Mouse (Mus musculus) stomach, embryonic 15.5 days (tissue): Measurements from ENCODE around the gene Mgst3. TPM values are rescaled to one million over a fixed set of nuclear protein-coding genes. Genes with fewer than 3 reads are reported as not detected.

Source experiments
- ATAC-seq: fragments of 200-750 bp; cut with Nextera tagmentation; 2 replicates; pipeline ENCODE4 v1.8.0; 2017; ENCODE audit warnings: low read depth, moderate number of reproducible peaks, moderate TSS enrichment; ENCODE audit not compliant: insufficient read depth, low FRiP score
- H3K27ac ChIP-seq: fragments of 300-500 bp; sonication (generic); 2 replicates; pipeline ENCODE4 v1.5.1; 2015; ENCODE audit warnings: mild to moderate bottlenecking, inconsistent platforms
- H3K27me3 ChIP-seq: fragments of 300-500 bp; sonication (generic); replicated peaks from 2 replicates; pipeline ENCODE4 v1.6.1; 2015; ENCODE audit warnings: inconsistent platforms
- H3K36me3 ChIP-seq: fragments of 300-500 bp; sonication (generic); 2 replicates; pipeline ENCODE4 v1.6.1; 2015; ENCODE audit warnings: inconsistent platforms
- H3K4me1 ChIP-seq: fragments of 300-500 bp; sonication (generic); 2 replicates; pipeline ENCODE4 v1.6.1; 2015; ENCODE audit warnings: inconsistent platforms
- H3K4me2 ChIP-seq: fragments of 300-500 bp; sonication (generic); 2 replicates; pipeline ENCODE4 v1.6.1; 2015; ENCODE audit warnings: mild to moderate bottlenecking, inconsistent platforms
- H3K4me3 ChIP-seq: fragments of 300-500 bp; sonication (generic); replicated peaks from 2 replicates; pipeline ENCODE4 v1.5.1; 2015; ENCODE audit warnings: inconsistent platforms
- H3K9ac ChIP-seq: fragments of 300-500 bp; sonication (generic); 2 replicates; pipeline ENCODE4 v1.6.1; 2015; ENCODE audit warnings: inconsistent platforms
- H3K9me3 ChIP-seq: fragments of 300-500 bp; sonication (generic); 2 replicates; pipeline ENCODE4 v1.6.1; 2016; ENCODE audit warnings: inconsistent platforms
- WGBS: fragments of 180-500 bp; shearing (Covaris S2); methylation state at CpG from one replicate; pipeline ENCODE4 v1.1.7; 2015; 5-methylcytosine and 5-hydroxymethylcytosine counted together
- polyA plus RNA-seq: library from polyadenylated mRNA; unstranded; fragments of >200 nt; fragmentation: Nextera tagmentation; extraction: Ambion mirVana; gene quantifications from 2 replicates; pipeline ENCODE4 v1.2.1, GENCODE M21; 2015

The Mgst3 gene
- 184 and 224 TPM in 2 replicates for polyA plus RNA-seq

GRCm38 (mm10) chr1:167393683-167394492 lies at the start of gene Mgst3:
Gene Mgst3, minus strand, starts transcription at chr1:167393841.
- Histone ChIP-seq H3K9ac (peak within 1 kb of the TSS; percentile 80), H3K4me2 (peak within 1 kb of the TSS; percentile 92), H3K4me3 (peak within 1 kb of the TSS; percentile 65), H3K27ac (peak within 1 kb of the TSS; percentile 87), H3K4me1 (peaks cover 8% of the 10 kb centered on the region; the same call in 1 of the 2 replicates), H3K9me3 (no peaks in the 10 kb centered on the region), H3K27me3 (no peaks in the 10 kb centered on the region), H3K36me3 (no peaks in the 10 kb centered on the region)
- under 1% methylated on average over 45 of the region's 45 CpGs for WGBS
- ATAC-seq, result peak; percentile 92

DNA sequence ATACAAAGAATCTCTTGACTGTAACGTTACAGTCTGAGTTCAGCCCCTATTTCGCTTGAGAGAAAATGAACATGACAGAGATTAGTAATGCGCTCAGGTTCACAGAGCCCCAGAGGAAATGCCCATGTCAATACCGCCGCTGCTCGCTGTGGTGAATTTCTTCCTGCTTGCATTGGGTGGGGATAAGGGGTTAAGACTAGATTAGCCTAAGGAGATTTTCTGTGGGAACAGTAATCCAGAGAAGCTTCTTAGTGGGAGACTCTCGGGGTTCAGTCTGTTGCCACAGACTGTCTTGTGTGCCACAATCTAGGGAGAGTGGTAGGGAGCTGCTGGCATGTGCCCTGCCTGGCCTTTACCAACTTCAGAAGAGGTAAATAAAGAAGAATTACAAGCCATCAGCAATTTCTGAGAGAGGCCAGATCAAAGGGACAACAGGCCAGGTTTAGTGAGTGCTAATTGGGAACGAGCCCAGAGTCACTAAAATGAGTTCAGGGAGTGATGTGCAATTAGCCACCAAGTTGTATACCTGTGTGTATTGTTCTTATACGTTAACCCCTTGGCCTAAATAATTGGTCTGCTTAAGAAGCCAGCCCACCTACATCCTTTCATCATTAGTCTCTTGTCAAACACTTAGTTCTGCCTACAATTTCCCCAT lies 44.7 kb upstream of the Mgst3 start:
- WGBS, result 68% methylated on average over 9 of the region's 9 CpGs

GRCm38 (mm10) chr1:167437091-167437490 lies 43.5 kb upstream of the Mgst3 start:
- Histone ChIP-seq H3K9ac (no peak overlapping the region), H3K27ac (no peak overlapping the region), H3K4me1 (no peaks in the 10 kb centered on the region), H3K9me3 (no peaks in the 10 kb centered on the region), H3K4me2 (no peak overlapping the region), H3K4me3 (no peak overlapping the region), H3K27me3 (no peaks in the 10 kb centered on the region), H3K36me3 (no peaks in the 10 kb centered on the region)
- 82% methylated on average over 7 of the region's 7 CpGs for WGBS
- no peak for ATAC-seq

More for the DNA sequence above, 44.7 kb upstream of the Mgst3 start:
- H3K4me2 ChIP-seq, result no peak overlapping the region
- no peak overlapping the region for H3K9ac ChIP-seq
- no peaks in the 10 kb centered on the region for H3K27me3 ChIP-seq
- no peak overlapping the region for H3K27ac ChIP-seq
- H3K4me3 ChIP-seq, result no peak overlapping the region
- no peaks in the 10 kb centered on the region for H3K4me1 ChIP-seq
- H3K9me3 ChIP-seq, result no peaks in the 10 kb centered on the region
- ATAC-seq, result no peak
- no peaks in the 10 kb centered on the region for H3K36me3 ChIP-seq

DNA sequence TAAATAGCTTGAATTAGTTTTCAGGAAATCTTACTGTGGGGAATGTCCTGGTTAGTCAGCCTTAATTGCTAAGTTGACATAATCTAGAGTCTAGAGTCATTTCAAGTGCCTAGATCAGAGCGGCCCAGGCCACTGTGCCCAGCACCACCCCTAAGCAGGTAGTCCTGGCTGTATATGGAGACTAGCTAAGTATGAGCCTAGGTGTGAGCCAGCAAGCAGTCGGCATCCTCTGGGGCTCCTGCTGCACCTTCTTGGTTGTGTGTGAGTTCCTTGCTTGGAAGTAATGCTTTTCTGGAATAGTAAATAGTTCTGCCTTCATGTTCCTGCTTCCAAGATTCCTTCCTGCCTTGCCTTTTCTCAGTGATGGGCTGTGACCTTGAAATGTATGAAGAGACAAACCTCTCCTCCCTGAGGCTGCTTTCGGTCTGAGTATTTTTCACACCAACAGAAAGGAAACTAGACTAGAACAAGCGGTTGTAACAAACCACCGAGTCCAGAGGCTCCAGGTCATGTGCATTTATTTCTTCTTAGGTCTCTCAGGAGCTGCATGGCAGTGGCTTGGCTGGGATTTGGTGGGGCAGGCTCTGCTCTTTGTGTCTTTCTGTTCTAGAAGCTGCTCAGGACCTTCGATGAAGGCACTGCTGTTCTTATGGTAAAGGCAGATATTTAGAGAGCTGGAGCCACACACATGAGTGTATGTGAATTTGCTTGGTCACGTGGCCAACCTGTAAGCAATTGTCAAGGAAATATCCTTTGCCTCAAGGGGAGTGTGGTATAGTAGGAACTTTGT lies 42.7 kb upstream of the Mgst3 start:
- Histone ChIP-seq H3K36me3 (no peaks in the 10 kb centered on the region), H3K9me3 (no peaks in the 10 kb centered on the region), H3K4me2 (no peak overlapping the region), H3K27ac (no peak overlapping the region), H3K9ac (no peak overlapping the region), H3K4me3 (no peak overlapping the region), H3K4me1 (no peaks in the 10 kb centered on the region), H3K27me3 (no peaks in the 10 kb centered on the region)
- ATAC-seq, result no peak
- WGBS, result 79% methylated on average over 7 of the region's 7 CpGs

DNA sequence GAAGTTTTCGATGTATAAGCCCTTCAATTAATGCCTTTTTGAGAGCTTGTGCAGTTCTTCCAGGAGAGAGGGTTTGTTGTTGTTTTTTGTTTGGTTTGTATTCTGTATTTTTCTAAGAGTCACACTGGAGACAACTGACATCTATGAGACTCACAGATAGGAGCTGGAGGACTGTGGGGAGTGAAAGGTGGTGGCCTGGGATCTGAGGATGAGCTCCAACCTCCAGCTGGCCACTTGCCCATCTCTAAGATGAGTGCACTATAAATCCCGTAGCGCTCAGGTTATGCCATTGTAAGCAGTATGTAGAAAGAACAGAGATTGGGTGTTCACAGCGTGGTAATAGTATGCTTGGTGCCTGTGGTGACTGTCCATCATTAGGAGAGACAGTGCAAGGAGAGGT lies 41.3 kb upstream of the Mgst3 start:
- no peaks in the 10 kb centered on the region for H3K9me3 ChIP-seq
- H3K4me2 ChIP-seq, result no peak overlapping the region
- H3K4me1 ChIP-seq, result no peaks in the 10 kb centered on the region
- no peak for ATAC-seq
- no peak overlapping the region for H3K27ac ChIP-seq
- H3K4me3 ChIP-seq, result no peak overlapping the region
- H3K36me3 ChIP-seq, result no peaks in the 10 kb centered on the region
- no peaks in the 10 kb centered on the region for H3K27me3 ChIP-seq
- H3K9ac ChIP-seq, result no peak overlapping the region
- 79% methylated on average over 4 of the region's 4 CpGs for WGBS

DNA sequence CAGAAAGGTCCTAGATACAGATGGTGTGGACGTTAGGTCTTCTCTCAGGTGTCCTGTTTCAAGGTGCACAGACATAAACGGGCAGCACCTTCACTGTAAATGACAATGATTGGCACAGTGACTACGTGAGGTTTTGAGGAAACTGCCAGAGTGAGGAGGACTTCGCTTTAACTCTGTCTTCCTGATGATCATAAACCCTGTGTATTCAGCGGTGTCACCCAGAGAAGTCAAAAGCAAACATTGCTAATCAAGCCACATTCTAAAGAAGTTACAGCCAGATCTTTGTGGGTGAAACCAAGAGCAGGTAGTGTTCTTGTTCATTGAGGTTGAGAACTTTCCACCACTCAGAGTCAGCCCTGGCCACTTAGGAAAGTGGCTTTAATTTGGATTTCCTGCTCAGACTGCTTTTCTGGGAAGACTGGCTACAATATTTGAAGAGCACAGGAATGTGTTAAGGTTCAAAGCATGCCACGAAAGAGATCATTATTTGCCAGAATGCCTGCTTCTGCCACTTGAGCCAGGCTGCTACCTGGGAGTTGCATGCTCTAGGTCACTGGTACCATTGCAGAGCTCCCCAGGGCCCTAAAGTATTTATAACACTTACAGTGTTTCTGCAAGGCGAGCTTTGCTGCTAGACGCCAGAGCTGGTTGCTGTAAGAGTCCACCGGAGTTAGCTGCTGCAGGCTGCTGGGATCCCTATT lies 37.5 kb upstream of the Mgst3 start:
- ATAC-seq, result no peak
- Histone ChIP-seq H3K27ac (no peak overlapping the region), H3K4me1 (no peaks in the 10 kb centered on the region), H3K4me3 (no peak overlapping the region), H3K9me3 (no peaks in the 10 kb centered on the region), H3K36me3 (no peaks in the 10 kb centered on the region), H3K9ac (no peak overlapping the region), H3K27me3 (no peaks in the 10 kb centered on the region), H3K4me2 (no peak overlapping the region)
- 63% methylated on average over 9 of the region's 9 CpGs for WGBS

DNA sequence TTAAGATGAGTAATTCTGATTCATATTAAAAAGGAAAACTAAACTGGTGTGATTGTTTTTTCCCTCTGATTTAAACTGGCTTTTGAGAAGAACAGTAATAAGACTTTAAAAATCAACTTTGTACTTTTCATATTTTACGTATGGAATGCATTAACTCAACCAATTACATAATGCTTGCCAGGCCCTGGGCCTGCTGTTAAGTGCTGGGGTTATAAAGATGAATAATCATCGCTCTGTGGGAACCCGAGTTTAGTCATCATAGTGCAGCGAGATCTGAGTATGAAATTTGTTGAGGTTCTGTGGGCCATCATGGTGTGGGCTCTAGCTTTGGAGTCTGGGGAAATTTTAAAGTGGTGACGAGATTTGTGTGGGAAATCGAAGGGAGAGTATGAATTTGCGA lies 33.0 kb upstream of the Mgst3 start:
- ATAC-seq, result no peak
- Histone ChIP-seq H3K4me3 (no peak overlapping the region), H3K9ac (no peak overlapping the region), H3K27ac (no peak overlapping the region), H3K4me2 (no peak overlapping the region), H3K27me3 (no peaks in the 10 kb centered on the region), H3K36me3 (no peaks in the 10 kb centered on the region), H3K4me1 (no peaks in the 10 kb centered on the region), H3K9me3 (no peaks in the 10 kb centered on the region)
- 77% methylated on average over 7 of the region's 7 CpGs for WGBS

- no peak for ATAC-seq
- no peak overlapping the region for H3K4me3 ChIP-seq
- no peaks in the 10 kb centered on the region for H3K36me3 ChIP-seq
- H3K4me1 ChIP-seq, result no peaks in the 10 kb centered on the region
- no peaks in the 10 kb centered on the region for H3K9me3 ChIP-seq
- H3K27ac ChIP-seq, result no peak overlapping the region
- no peak overlapping the region for H3K9ac ChIP-seq
- H3K27me3 ChIP-seq, result no peaks in the 10 kb centered on the region
- 77% methylated on average over 5 of the region's 5 CpGs for WGBS
- no peak overlapping the region for H3K4me2 ChIP-seq
These were observed 31.9 kb upstream of the Mgst3 start for GRCm38 (mm10) chr1:167425572-167425971.

- H3K4me1 ChIP-seq, result no peaks in the 10 kb centered on the region
- H3K4me2 ChIP-seq, result no peak overlapping the region
- H3K36me3 ChIP-seq, result no peaks in the 10 kb centered on the region
- no peaks in the 10 kb centered on the region for H3K9me3 ChIP-seq
- no peak overlapping the region for H3K9ac ChIP-seq
- H3K27ac ChIP-seq, result no peak overlapping the region
- H3K4me3 ChIP-seq, result no peak overlapping the region
- no peaks in the 10 kb centered on the region for H3K27me3 ChIP-seq
- no peak for ATAC-seq
- WGBS, result 62% methylated on average over 11 of the region's 11 CpGs
These were observed 29.0 kb upstream of the Mgst3 start for GRCm38 (mm10) chr1:167422501-167423240.

DNA sequence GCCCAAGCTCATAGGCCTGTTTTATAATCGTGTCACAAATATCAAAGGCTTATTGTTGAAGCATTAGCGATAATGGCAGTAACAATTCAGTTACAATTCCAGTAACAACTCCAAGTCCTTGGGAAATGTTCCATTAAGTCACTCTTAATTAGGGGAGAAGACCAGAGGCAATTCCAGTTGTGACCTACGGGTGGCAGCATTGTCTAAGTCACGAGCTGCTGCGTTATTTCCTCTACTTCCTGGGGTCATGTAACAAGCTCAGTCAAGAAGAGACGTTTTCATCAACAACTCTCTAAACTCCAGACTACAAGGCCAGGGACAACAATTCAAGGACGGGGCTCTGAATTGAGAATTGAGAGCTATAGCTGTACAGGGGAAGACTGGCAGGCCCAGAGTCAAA lies 21.2 kb upstream of the Mgst3 start:
- WGBS, result 2% methylated on average over 7 of the region's 7 CpGs
- no peaks in the 10 kb centered on the region for H3K36me3 ChIP-seq
- H3K27ac ChIP-seq, result no peak overlapping the region
- H3K9ac ChIP-seq, result no peak overlapping the region
- H3K4me3 ChIP-seq, result no peak overlapping the region
- H3K4me1 ChIP-seq, result no peaks in the 10 kb centered on the region
- H3K9me3 ChIP-seq, result no peaks in the 10 kb centered on the region
- no peak overlapping the region for H3K4me2 ChIP-seq
- no peak for ATAC-seq
- no peaks in the 10 kb centered on the region for H3K27me3 ChIP-seq
